Mouse (Mus musculus): ENCODE measurements around the gene Tgfb1.

Gene Tgfb1

GRCm38 (mm10) chr7:25736920-25737319 is 50.1 kb downstream of the Tgfb1 start:
- no peak for DNase-seq (ENCODE audit: low spot score)

DNA sequence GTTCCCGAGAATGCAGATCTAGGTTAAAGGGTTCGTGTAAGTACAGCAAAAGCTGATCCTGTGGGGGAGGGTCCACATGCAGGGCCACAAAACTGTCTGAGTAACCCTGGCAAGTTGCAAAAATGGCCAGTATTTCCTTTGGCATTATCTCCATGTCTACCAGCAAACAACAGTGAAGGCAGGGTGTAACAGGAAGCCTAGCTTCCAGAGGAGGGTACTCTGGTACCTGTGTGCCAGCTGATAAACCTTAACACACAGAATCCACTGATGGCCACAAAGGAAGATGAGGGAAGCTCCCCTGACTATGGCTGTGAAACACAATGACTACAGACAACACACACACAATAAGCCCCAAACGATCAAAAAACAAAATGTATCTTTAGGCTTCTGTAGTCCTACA is 51.5 kb downstream of the Tgfb1 start:
- DNase-seq (ENCODE audit: low spot score), result no peak

DNA sequence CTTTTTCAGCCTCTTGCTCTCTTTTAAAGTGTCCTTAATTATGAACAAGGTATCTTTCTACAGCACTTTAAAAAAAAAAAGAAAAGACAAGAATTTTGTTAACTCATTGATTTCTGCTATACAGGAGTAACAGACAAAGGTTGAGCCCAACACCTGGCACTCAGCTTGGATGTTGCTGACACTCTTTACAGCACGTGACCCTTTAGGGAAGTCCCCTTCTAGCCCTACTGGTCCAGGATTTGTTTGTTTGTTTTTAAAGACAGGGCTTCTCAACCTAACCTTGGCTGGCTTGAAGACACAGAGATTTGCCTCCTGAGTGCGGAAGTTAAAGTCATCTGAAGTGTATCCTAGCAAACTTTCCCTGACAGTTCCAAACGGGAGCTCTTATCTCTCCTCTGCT is 60.0 kb downstream of the Tgfb1 start:
- DNase-seq (ENCODE audit: low spot score), result no peak

DNA sequence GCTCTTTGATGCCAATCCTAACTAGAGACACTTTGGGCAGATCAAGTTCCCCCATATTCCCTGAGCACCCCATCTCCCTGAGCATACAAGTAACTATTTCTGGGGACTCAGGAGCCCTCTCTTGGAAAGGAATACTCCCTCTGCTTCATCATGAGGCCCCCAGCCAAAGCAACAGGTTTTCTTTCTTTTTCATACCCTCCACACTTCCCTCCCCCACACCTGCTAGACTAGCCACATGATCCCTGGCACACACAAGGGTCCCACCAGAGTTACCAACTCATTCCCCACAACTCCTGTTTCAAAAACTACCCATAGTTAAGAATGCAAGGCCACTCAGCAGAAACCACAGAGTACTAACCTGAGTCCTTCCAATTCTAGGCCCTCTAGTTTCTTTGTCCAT is 66.3 kb downstream of the Tgfb1 start:
- DNase-seq (ENCODE audit: low spot score), result no peak

DNA sequence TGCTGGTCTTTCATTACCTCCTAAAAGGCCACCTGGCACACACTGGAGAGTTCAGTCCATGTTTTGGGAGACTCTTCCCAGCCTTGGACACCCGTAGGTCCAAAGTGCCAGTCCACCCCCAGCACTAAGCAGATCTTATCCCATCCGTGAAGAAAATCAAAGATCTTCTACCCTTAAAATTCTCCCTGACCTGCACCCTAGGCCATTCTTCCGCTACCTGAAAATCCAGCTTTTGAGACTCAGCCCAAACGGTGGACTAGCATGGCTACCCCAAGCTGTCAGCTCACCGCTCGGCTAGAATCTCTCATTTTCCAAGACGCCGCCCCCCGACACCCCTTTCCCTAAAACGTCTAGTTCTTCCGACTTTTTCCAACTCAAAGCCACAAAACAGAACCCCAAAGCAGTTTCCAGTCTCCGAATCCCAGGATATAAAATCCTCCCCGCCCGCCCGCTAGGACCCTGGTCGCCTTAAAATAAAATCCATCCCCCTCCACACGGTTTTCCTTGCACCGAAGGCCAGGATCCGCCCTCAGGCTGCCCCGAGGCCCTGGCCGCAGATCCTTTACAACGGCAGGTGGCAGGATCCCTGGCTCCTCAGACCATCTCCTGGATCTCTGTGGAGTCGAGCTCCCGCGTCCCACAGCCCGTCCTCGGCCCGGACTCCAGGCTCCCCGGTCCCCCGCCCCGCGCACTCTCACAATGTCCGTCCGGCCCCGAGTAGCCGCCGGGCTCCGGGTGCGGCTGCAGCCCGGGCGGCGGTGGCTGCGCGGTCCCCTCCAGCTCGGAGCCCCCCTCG is 67.0 kb downstream of the Tgfb1 start:
- peak; percentile 55 for DNase-seq (ENCODE audit: low spot score)

- DNase-seq (ENCODE audit: low spot score), result no peak
Observed at GRCm38 (mm10) chr7:25754439-25754737, 67.6 kb downstream of the Tgfb1 start.
